Mouse (Mus musculus): Measurements from ENCODE around the gene Zfp618.

GRCm38 (mm10) chr4:63067822-63068221 lies 102.4 kb downstream of the Zfp618 start:
- no peak for TF ChIP-seq POLR2A (IDR thresholded peaks at IDR 0.05; ENCODE audit: low read depth, low read length)
- TF ChIP-seq CTCF (IDR thresholded peaks at IDR 0.05; ENCODE audit: extremely low read depth, insufficient read length, insufficient replicate concordance, low read depth, low read length), result no peak

Measured in small intestine, adult 2 months (tissue).